Mouse (Mus musculus) v-Abl transformed pro-B cells (cell line): ENCODE measurements around the gene Vmn2r118.

Source experiments
- in situ Hi-C, 2 experiments: fragments of 400-800 bp; cut with MboI; formaldehyde crosslinking; loops; one replicate each; pipeline ENCODE4 v1.15.1; 2025; ENCODE audit not compliant: unreplicated experiment in 2 of 2

The Vmn2r118 gene

DNA sequence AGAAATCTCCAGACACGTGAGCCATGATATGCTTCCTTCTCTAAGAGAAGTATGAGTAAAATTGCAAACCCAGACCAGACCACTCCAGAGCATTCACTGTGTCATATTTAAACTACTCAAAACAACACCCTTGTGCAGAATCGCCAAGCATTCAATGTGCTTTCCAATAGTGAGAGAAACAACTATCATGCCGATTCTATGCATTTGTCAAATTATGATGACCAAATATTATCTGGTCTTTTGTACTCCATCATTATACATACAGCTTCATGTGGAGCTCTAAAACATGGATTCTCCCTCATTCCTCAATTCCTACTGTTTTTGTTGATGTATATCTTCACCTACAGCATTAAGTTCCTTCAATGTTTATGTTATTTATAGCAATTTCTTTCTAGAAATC lies at the start of gene Vmn2r118:
TSS of gene Vmn2r118 (minus strand) at position 101 of the 400 bp plus-strand sequence.
- in situ Hi-C loops, result no loop called here

GRCm38 (mm10) chr17:55661099-55661498 lies 36.1 kb upstream of the Vmn2r118 start:
- in situ Hi-C loops, result no loop called here

DNA sequence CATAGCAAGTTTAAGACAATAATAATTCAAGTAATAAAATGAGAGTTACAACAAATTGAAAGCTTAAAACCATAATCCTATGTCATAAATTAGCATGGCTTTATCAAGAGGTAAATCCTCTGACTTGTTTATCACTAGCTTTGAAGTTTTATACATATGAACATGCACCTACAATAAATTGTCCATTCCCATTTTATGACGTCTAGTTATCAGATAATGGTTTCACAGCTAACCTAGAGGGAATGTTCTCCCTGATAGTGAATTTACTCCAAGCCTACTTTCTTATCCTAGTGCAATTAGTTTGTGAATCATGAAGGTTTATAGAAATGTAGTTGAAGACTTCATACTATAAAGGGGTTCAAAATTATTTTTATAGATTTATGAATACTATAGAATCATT lies 34.2 kb downstream of the Vmn2r118 start:
- in situ Hi-C loops, result no loop called here

DNA sequence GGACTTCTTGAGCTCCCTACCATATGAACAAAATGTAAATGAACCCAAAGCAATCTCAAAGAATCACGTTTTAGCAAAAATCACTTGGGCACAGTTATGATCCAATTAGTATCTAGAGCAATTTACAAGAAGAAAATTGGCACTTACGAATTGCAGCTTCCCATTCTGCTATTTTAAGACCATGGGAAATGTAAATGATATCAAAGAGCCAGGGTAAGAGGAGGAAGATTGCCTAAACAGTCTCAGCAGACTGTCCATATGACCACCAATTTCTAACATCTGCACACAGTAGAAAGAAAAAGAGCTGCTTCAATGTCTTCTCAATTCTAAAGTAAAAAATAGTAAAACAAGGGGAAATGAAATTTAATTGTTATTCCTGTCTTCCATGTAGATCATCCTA lies 63.2 kb downstream of the Vmn2r118 start:
- in situ Hi-C loops, result no loop called here

DNA sequence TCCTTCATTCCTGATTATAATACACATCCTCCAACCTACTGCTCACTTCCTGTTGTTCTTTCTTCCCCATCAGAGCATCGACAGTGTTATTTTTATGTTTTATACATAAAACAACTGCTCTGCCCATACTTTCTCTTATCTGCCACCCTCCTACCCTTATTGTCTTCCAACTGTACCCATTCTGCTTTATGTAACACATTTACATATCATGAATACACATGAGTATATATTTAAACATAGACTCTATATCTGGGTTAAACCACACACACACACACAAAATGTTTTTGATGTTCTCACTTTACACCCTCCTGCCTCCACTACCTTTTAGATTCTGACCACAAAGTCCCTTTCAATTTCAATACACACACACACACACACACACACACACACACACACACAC lies 76.5 kb downstream of the Vmn2r118 start:
- in situ Hi-C loops, result no loop called here
